Mouse (Mus musculus) right cerebral cortex, postnatal 14 days (tissue): ENCODE results near the gene Gata2.

Source experiments
- DNase-seq: peaks from one replicate; pipeline ENCODE4 v3.0.0; 2022

Gene Gata2

GRCm38 (mm10) chr6:88210182-88210581, 16.5 kb downstream of the Gata2 start:
- no peak for DNase-seq

- no peak for DNase-seq
Observed at GRCm38 (mm10) chr6:88215797-88216196, 22.1 kb downstream of the Gata2 start.

- DNase-seq, result no peak
Observed at GRCm38 (mm10) chr6:88216199-88216598, 22.5 kb downstream of the Gata2 start.

GRCm38 (mm10) chr6:88219094-88219493, 25.4 kb downstream of the Gata2 start:
- DNase-seq, result no peak

- DNase-seq, result no peak
Observed at GRCm38 (mm10) chr6:88221968-88222367, 28.3 kb downstream of the Gata2 start, which contains the start of gene Dnajb8. Gene Dnajb8 (plus strand): TSS chr6:88222268.

- no peak for DNase-seq
Observed at GRCm38 (mm10) chr6:88226570-88226994, 32.9 kb downstream of the Gata2 start.

GRCm38 (mm10) chr6:88227537-88227936, 33.8 kb downstream of the Gata2 start:
- no peak for DNase-seq

GRCm38 (mm10) chr6:88229221-88229620, 35.5 kb downstream of the Gata2 start:
- DNase-seq, result no peak

- DNase-seq, result no peak
Observed at GRCm38 (mm10) chr6:88231821-88232220, 38.1 kb downstream of the Gata2 start.

- no peak for DNase-seq
Observed at GRCm38 (mm10) chr6:88232221-88232620, 38.5 kb downstream of the Gata2 start.

GRCm38 (mm10) chr6:88233996-88234395, 40.3 kb downstream of the Gata2 start:
- DNase-seq, result no peak

- DNase-seq, result no peak
Observed at GRCm38 (mm10) chr6:88235461-88235860, 41.8 kb downstream of the Gata2 start.

GRCm38 (mm10) chr6:88235983-88236382, 42.3 kb downstream of the Gata2 start:
- DNase-seq, result no peak

GRCm38 (mm10) chr6:88236513-88236912, 42.8 kb downstream of the Gata2 start:
- DNase-seq, result no peak

- peak; percentile 50 for DNase-seq
Observed at GRCm38 (mm10) chr6:88242604-88243003, 48.9 kb downstream of the Gata2 start.

- no peak for DNase-seq
Observed at GRCm38 (mm10) chr6:88249231-88249630, 55.5 kb downstream of the Gata2 start.

- DNase-seq, result no peak
Observed at GRCm38 (mm10) chr6:88251396-88251795, 57.7 kb downstream of the Gata2 start.

- no peak for DNase-seq
Observed at GRCm38 (mm10) chr6:88251798-88252478, 58.2 kb downstream of the Gata2 start.

GRCm38 (mm10) chr6:88254082-88254481, 60.4 kb downstream of the Gata2 start:
- DNase-seq, result no peak

- DNase-seq, result no peak
Observed at GRCm38 (mm10) chr6:88255435-88255834, 61.7 kb downstream of the Gata2 start.
